Comparison of ENCODE assay signal across 7 mouse cellular contexts in genomic region chr4:130573351-130574047, GRCm38 (mm10). TPM values are rescaled to one million over a fixed set of nuclear protein-coding genes. Genes with fewer than 3 reads are reported as not detected.
A peak's percentile ranks its signal among the peaks of the same experiment; 100 is the strongest.
DNase-seq lines count a peak whose midpoint lies in the region; ATAC-seq and TF ChIP-seq lines count a peak whose summit lies in the region.

No protein-coding gene starts in this region.

- no peaks in the 10 kb centered on the region for H3K79me2 ChIP-seq in myocyte (ENCODE audit: control insufficient read depth, insufficient read depth)

- under 1% methylated on average over 50 of the region's 76 CpGs for WGBS in lung, embryonic 15.5 days
- under 1% methylated on average over 76 of the region's 76 CpGs for WGBS in embryonic facial prominence, embryonic 15.5 days
- WGBS in intestine, postnatal 0 days, result under 1% methylated on average over 46 of the region's 76 CpGs

- ATAC-seq in lung, embryonic 15.5 days (ENCODE audit: borderline replicate concordance, extremely low read depth, low FRiP score, low TSS enrichment), result peak; percentile 62
- peak; percentile 48 for ATAC-seq in embryonic facial prominence, embryonic 15.5 days (ENCODE audit: insufficient number of reproducible peaks, low FRiP score, low TSS enrichment, low read depth)
- peak; percentile 40 for ATAC-seq in intestine, postnatal 0 days

- no peak for TF ChIP-seq CTCF in bone marrow macrophage, adult 2 months (IDR thresholded peaks at IDR 0.05; ENCODE audit: low read depth, low read length)
- no peak for TF ChIP-seq CTCF in intestine, postnatal 0 days (IDR thresholded peaks at IDR 0.05; ENCODE audit: low read depth)

- peak overlapping the region; percentile 99 for H3K4me2 ChIP-seq in lung, embryonic 15.5 days
- H3K4me2 ChIP-seq in embryonic facial prominence, embryonic 15.5 days (replicated peaks), result peak overlapping the region; percentile 99
- H3K4me2 ChIP-seq in intestine, postnatal 0 days (replicated peaks; ENCODE audit: low read depth), result peak overlapping the region; percentile 99
- peak overlapping the region; percentile 66 for H3K4me2 ChIP-seq in myocyte (ENCODE audit: low read depth)

- no peak for DNase-seq in lung, adult 18-20 months
- DNase-seq in thymus, postnatal 25 days, result no peak

- H3K4me3 ChIP-seq in lung, embryonic 15.5 days, result peak overlapping the region; percentile 71
- H3K4me3 ChIP-seq in bone marrow macrophage, adult 2 months (ENCODE audit: insufficient read depth, low read length), result peak overlapping the region; percentile 61
- H3K4me3 ChIP-seq in embryonic facial prominence, embryonic 15.5 days (replicated peaks), result peak overlapping the region; percentile 65
- H3K4me3 ChIP-seq in intestine, postnatal 0 days (ENCODE audit: low read depth, low read length), result peak overlapping the region; percentile 57
- peak overlapping the region; percentile 21 for H3K4me3 ChIP-seq in myocyte

- H3K9ac ChIP-seq in lung, embryonic 15.5 days, result peak overlapping the region; percentile 62
- peak overlapping the region; percentile 37 for H3K9ac ChIP-seq in embryonic facial prominence, embryonic 15.5 days
- peak overlapping the region; percentile 8; the same call in 1 of the 2 replicates for H3K9ac ChIP-seq in intestine, postnatal 0 days (ENCODE audit: low read depth, low read length)

- H3K36me3 ChIP-seq in lung, embryonic 15.5 days, result no peaks in the 10 kb centered on the region
- no peaks in the 10 kb centered on the region for H3K36me3 ChIP-seq in embryonic facial prominence, embryonic 15.5 days
- H3K36me3 ChIP-seq in intestine, postnatal 0 days (ENCODE audit: control insufficient read depth, insufficient read depth), result no peaks in the 10 kb centered on the region
- no peaks in the 10 kb centered on the region for H3K36me3 ChIP-seq in myocyte (ENCODE audit: control insufficient read depth, insufficient read depth)

- H3K9me3 ChIP-seq in lung, embryonic 15.5 days, result no peaks in the 10 kb centered on the region
- H3K9me3 ChIP-seq in embryonic facial prominence, embryonic 15.5 days (replicated peaks), result no peaks in the 10 kb centered on the region
- no peaks in the 10 kb centered on the region for H3K9me3 ChIP-seq in intestine, postnatal 0 days (ENCODE audit: control insufficient read depth)

- H3K27me3 ChIP-seq in lung, embryonic 15.5 days, result peaks cover 4% of the 10 kb centered on the region; the same call in 1 of the 2 replicates
- H3K27me3 ChIP-seq in embryonic facial prominence, embryonic 15.5 days, result no peaks in the 10 kb centered on the region
- no peaks in the 10 kb centered on the region for H3K27me3 ChIP-seq in intestine, postnatal 0 days (replicated peaks; ENCODE audit: control insufficient read depth, insufficient read depth, low read length)
- no peaks in the 10 kb centered on the region for H3K27me3 ChIP-seq in myocyte (ENCODE audit: control insufficient read depth, insufficient read depth, insufficient read length)

- peak overlapping the region; percentile 53 for H3ac ChIP-seq in myocyte (ENCODE audit: control insufficient read depth, insufficient read length)

- no peak overlapping the region for H3K27ac ChIP-seq in lung, embryonic 15.5 days
- H3K27ac ChIP-seq in bone marrow macrophage, adult 2 months (ENCODE audit: insufficient read depth, low read depth, low read length), result no peak overlapping the region
- H3K27ac ChIP-seq in embryonic facial prominence, embryonic 15.5 days (replicated peaks), result no peak overlapping the region
- no peak overlapping the region for H3K27ac ChIP-seq in intestine, postnatal 0 days (ENCODE audit: low read depth, low read length)

- H3K4me1 ChIP-seq in lung, embryonic 15.5 days, result peaks cover 23% of the 10 kb centered on the region
- H3K4me1 ChIP-seq in bone marrow macrophage, adult 2 months (ENCODE audit: control insufficient read depth, insufficient read depth, low read length), result peaks cover 20% of the 10 kb centered on the region
- peaks cover 16% of the 10 kb centered on the region for H3K4me1 ChIP-seq in embryonic facial prominence, embryonic 15.5 days
- no peaks in the 10 kb centered on the region for H3K4me1 ChIP-seq in intestine, postnatal 0 days (replicated peaks; ENCODE audit: control insufficient read depth, insufficient read depth, low read length)

- TF ChIP-seq POLR2A in bone marrow macrophage, adult 2 months (IDR thresholded peaks at IDR 0.05; ENCODE audit: borderline replicate concordance, low read depth, low read length), result no peak
- no peak for TF ChIP-seq POLR2A in myocyte (IDR thresholded peaks at IDR 0.05; ENCODE audit: insufficient read length, low read depth)

TF ChIP-seq in myocyte, 11 proteins besides CTCF, POLR2A, EP300 and RAD21:
- TF ChIP-seq TCF3 (IDR thresholded peaks at IDR 0.05; ENCODE audit: insufficient read length, low read depth), result peak; percentile 11
- TF ChIP-seq USF1 (IDR thresholded peaks at IDR 0.05; ENCODE audit: low read depth), result no peak
- TF ChIP-seq SRF (IDR thresholded peaks at IDR 0.05; ENCODE audit: control insufficient read depth, insufficient read length, low read depth), result no peak
- no peak for TF ChIP-seq CEBPB (IDR thresholded peaks at IDR 0.05; ENCODE audit: insufficient read depth, poor library complexity, severe bottlenecking)
- no peak for TF ChIP-seq POLR2AphosphoS2 (IDR thresholded peaks at IDR 0.05; ENCODE audit: insufficient read length, low read depth)
- TF ChIP-seq TCF12 (IDR thresholded peaks at IDR 0.05; ENCODE audit: insufficient read depth, poor library complexity, severe bottlenecking), result no peak
- TF ChIP-seq MYOG (IDR thresholded peaks at IDR 0.05; ENCODE audit: control insufficient read depth in 1 of 3, insufficient read depth in 1 of 3, insufficient read length in 2 of 3, low read depth in 2 of 3), result peak in 1 of 3 experiments; percentile 36
- no peak for TF ChIP-seq E2F4 (IDR thresholded peaks at IDR 0.05; ENCODE audit: insufficient read depth)
- peak in 1 of 3 experiments; percentile 61 for TF ChIP-seq MYOD1 (IDR thresholded peaks at IDR 0.05; ENCODE audit: control insufficient read depth in 1 of 3, insufficient read length in 2 of 3, low read depth in 2 of 3)
- no peak for TF ChIP-seq REST (IDR thresholded peaks at IDR 0.05; ENCODE audit: insufficient read depth, insufficient read length)
- no peak for TF ChIP-seq MAX (IDR thresholded peaks at IDR 0.05; ENCODE audit: low read depth)
TF ChIP-seq in myocyte: peak in this region for 3.

RNA-seq across cellular contexts. Expression of gene Nkain1, which starts 0.5 kb away (rescaled TPM):
- polyA plus RNA-seq in lung, embryonic 15.5 days (2015; fragmentation: Nextera tagmentation; extraction: Ambion mirVana), result 0.74 and 1.3 TPM in 2 replicates
- 0.54 TPM in 1 of 2 replicates, not detected in the other for polyA plus RNA-seq in bone marrow macrophage, adult 2 months (2012; ENCODE audit: insufficient read depth, insufficient read length, missing spikeins)
- 0.56 and 1.0 TPM in 2 replicates for polyA plus RNA-seq in embryonic facial prominence, embryonic 15.5 days (2015; fragmentation: Nextera tagmentation; extraction: Ambion mirVana)
- polyA plus RNA-seq in intestine, postnatal 0 days (2015; fragmentation: Nextera tagmentation; extraction: Ambion mirVana), result 0.09 and 0.20 TPM in 2 replicates
- 19.6 TPM for polyA plus RNA-seq in myocyte (2012; fragmentation: generic; extraction: Trizol)

Comparison
In these comparisons a context has a peak if more than half of its experiments do, and no peak if none do; other contexts are left out.
1. H3K4me3 ChIP-seq: peak in every context shown above with its lines; median percentile 71 in lung, embryonic 15.5 days; 65 in embryonic facial prominence, embryonic 15.5 days; 61 in bone marrow macrophage, adult 2 months; 57 in intestine, postnatal 0 days; 21 in myocyte.
2. H3K9ac ChIP-seq: peak in every context shown above with its lines; median percentile 62 in lung, embryonic 15.5 days; 37 in embryonic facial prominence, embryonic 15.5 days; 8 in intestine, postnatal 0 days.